Mouse (Mus musculus): ENCODE data around the gene Tprg.

Tprg gene

GRCm38 (mm10) chr16:25333279-25334219, 46.9 kb downstream of the Tprg start:
- DNase-seq (ENCODE audit: low read depth) = no peak

GRCm38 (mm10) chr16:25335058-25335703, 48.6 kb downstream of the Tprg start:
- DNase-seq (ENCODE audit: low read depth) = no peak

- DNase-seq (ENCODE audit: low read depth) = no peak
Measured at GRCm38 (mm10) chr16:25349626-25350025, 63.0 kb downstream of the Tprg start.

- no peak for DNase-seq (ENCODE audit: low read depth)
Measured at GRCm38 (mm10) chr16:25367834-25368233, 81.2 kb downstream of the Tprg start.

GRCm38 (mm10) chr16:25369984-25370412, 83.4 kb downstream of the Tprg start:
- DNase-seq (ENCODE audit: low read depth) = no peak

- DNase-seq (ENCODE audit: low read depth) = no peak
Measured at GRCm38 (mm10) chr16:25374121-25374520, 87.5 kb downstream of the Tprg start.

- no peak for DNase-seq (ENCODE audit: low read depth)
Measured at GRCm38 (mm10) chr16:25374775-25375174, 88.2 kb downstream of the Tprg start.

GRCm38 (mm10) chr16:25376720-25377373, 90.2 kb downstream of the Tprg start:
- no peak for DNase-seq (ENCODE audit: low read depth)

- no peak for DNase-seq (ENCODE audit: low read depth)
Measured at GRCm38 (mm10) chr16:25377695-25378094, 91.1 kb downstream of the Tprg start.

GRCm38 (mm10) chr16:25385498-25386192, 99.0 kb downstream of the Tprg start:
- DNase-seq (ENCODE audit: low read depth) = no peak

GRCm38 (mm10) chr16:25394676-25395075, 108.1 kb downstream of the Tprg start:
- no peak for DNase-seq (ENCODE audit: low read depth)

- no peak for DNase-seq (ENCODE audit: low read depth)
Measured at GRCm38 (mm10) chr16:25404156-25404555, 117.5 kb downstream of the Tprg start.

GRCm38 (mm10) chr16:25407204-25407886, 120.7 kb downstream of the Tprg start:
- no peak for DNase-seq (ENCODE audit: low read depth)

- DNase-seq (ENCODE audit: low read depth) = no peak
Measured at GRCm38 (mm10) chr16:25408032-25408431, 121.4 kb downstream of the Tprg start.

- no peak for DNase-seq (ENCODE audit: low read depth)
Measured at GRCm38 (mm10) chr16:25411307-25411706, 124.7 kb downstream of the Tprg start.

GRCm38 (mm10) chr16:25413885-25414284, 127.3 kb downstream of the Tprg start:
- DNase-seq (ENCODE audit: low read depth) = no peak

- DNase-seq (ENCODE audit: low read depth) = no peak
Measured at GRCm38 (mm10) chr16:25415186-25415585, 128.6 kb downstream of the Tprg start.

- DNase-seq (ENCODE audit: low read depth) = no peak
Measured at GRCm38 (mm10) chr16:25417875-25418630, 131.4 kb downstream of the Tprg start.

GRCm38 (mm10) chr16:25422997-25423396, 136.4 kb downstream of the Tprg start:
- DNase-seq (ENCODE audit: low read depth) = no peak

- no peak for DNase-seq (ENCODE audit: low read depth)
Measured at GRCm38 (mm10) chr16:25424001-25424400, 137.4 kb downstream of the Tprg start.

- no peak for DNase-seq (ENCODE audit: low read depth)
Measured at GRCm38 (mm10) chr16:25424915-25425314, 138.3 kb downstream of the Tprg start.
